11 mouse cellular contexts compared by ENCODE assay signal in genomic region chr15:12246360-12247158, GRCm38 (mm10). TPM values are rescaled to one million over a fixed set of nuclear protein-coding genes. Genes with fewer than 3 reads are reported as not detected.
DNase-seq lines count a peak whose midpoint lies in the region; ATAC-seq and TF ChIP-seq lines count a peak whose summit lies in the region.
"Had no signal": no experiment of that assay in that cellular context is flagged by ENCODE, and none has a peak within 500 bp of the region (broad histone marks: within the 10 kb centered on the region; RNA-seq: fewer than 3 reads in every experiment).

No protein-coding gene starts in this region.

- no peaks in the 10 kb centered on the region for H3K9me3 ChIP-seq in heart, embryonic 11.5 days (replicated peaks; ENCODE audit: control insufficient read depth, low read length)
- H3K9me3 ChIP-seq in forebrain, embryonic 14.5 days (replicated peaks; ENCODE audit: control insufficient read depth, low read length), result no peaks in the 10 kb centered on the region
- no peaks in the 10 kb centered on the region for H3K9me3 ChIP-seq in midbrain, embryonic 10.5 days (replicated peaks)
- H3K9me3 ChIP-seq: neural tube, embryonic 12.5 days had no signal

- no peaks in the 10 kb centered on the region for H3K27me3 ChIP-seq in heart, embryonic 11.5 days (ENCODE audit: control insufficient read depth, insufficient read depth, low read length)
- no peaks in the 10 kb centered on the region for H3K27me3 ChIP-seq in Patski
- no peaks in the 10 kb centered on the region for H3K27me3 ChIP-seq in forebrain, embryonic 14.5 days (replicated peaks; ENCODE audit: control insufficient read depth, insufficient read depth, low read length)
- no peaks in the 10 kb centered on the region for H3K27me3 ChIP-seq in midbrain, embryonic 10.5 days (ENCODE audit: low read depth, poor library complexity, severe bottlenecking)
- H3K27me3 ChIP-seq in thymus, adult 2 months (ENCODE audit: control insufficient read depth, insufficient read depth, low read length), result no peaks in the 10 kb centered on the region
- H3K27me3 ChIP-seq: neural tube, embryonic 12.5 days had no signal

- CTCF ChIA-PET in Patski (lab: Charles Lee), result interaction anchor here (0.8 to 8.5 kb wide), 6 partner anchors 7 to 49 kb away, joined by 3 to 43 read pairs (median 6); no protein-coding TSS in a partner anchor

- H3K4me1 ChIP-seq in heart, embryonic 11.5 days (ENCODE audit: control insufficient read depth, insufficient read depth, low read length), result peaks cover 35% of the 10 kb centered on the region
- H3K4me1 ChIP-seq in forebrain, embryonic 14.5 days (ENCODE audit: control insufficient read depth, insufficient read depth, low read length), result no peaks in the 10 kb centered on the region
- peaks cover 28% of the 10 kb centered on the region for H3K4me1 ChIP-seq in midbrain, embryonic 10.5 days
- H3K4me1 ChIP-seq in thymus, adult 2 months (replicated peaks; ENCODE audit: control insufficient read depth, insufficient read depth, low read length), result no peaks in the 10 kb centered on the region
- H3K4me1 ChIP-seq: neural tube, embryonic 12.5 days had no signal

- no peak for TF ChIP-seq POLR2A in thymus, adult 2 months (IDR thresholded peaks at IDR 0.05; ENCODE audit: control insufficient read depth, extremely low read depth, insufficient read depth, low read length, poor library complexity)

- H3K27ac ChIP-seq in heart, embryonic 11.5 days (ENCODE audit: low read depth, low read length), result peak overlapping the region; percentile 73
- no peak overlapping the region for H3K27ac ChIP-seq in forebrain, embryonic 14.5 days (ENCODE audit: low read depth, low read length)
- H3K27ac ChIP-seq in midbrain, embryonic 10.5 days (replicated peaks), result peak overlapping the region; percentile 38; the same call in 1 of the 2 replicates
- H3K27ac ChIP-seq in thymus, adult 2 months (ENCODE audit: control insufficient read depth, insufficient read depth, low read length), result no peak overlapping the region
- H3K27ac ChIP-seq: neural tube, embryonic 12.5 days had no signal

- in situ Hi-C loops in Patski (cut with MboI; ENCODE audit: low pct_unique_long_range_greater_than_20kb), result loop anchor here (5.0 kb wide), 2 partner anchors 39 to 274 kb away; partner anchors contain the start of gene Mtmr12

- no peak overlapping the region for H3K4me3 ChIP-seq in heart, embryonic 11.5 days (ENCODE audit: low read depth, low read length)
- no peak overlapping the region for H3K4me3 ChIP-seq in forebrain, embryonic 14.5 days (ENCODE audit: low read depth, low read length)
- H3K4me3 ChIP-seq in midbrain, embryonic 10.5 days, result no peak overlapping the region
- H3K4me3 ChIP-seq in thymus, adult 2 months (ENCODE audit: control insufficient read depth, insufficient read depth, low read length), result no peak overlapping the region
- H3K4me3 ChIP-seq: neural tube, embryonic 12.5 days had no signal

- ATAC-seq in heart, embryonic 11.5 days (replicated peaks; ENCODE audit: insufficient number of reproducible peaks, low FRiP score, low TSS enrichment), result peak; percentile 81
- peak; percentile 55 for ATAC-seq in Patski
- ATAC-seq in forebrain, embryonic 14.5 days, result peak; percentile 32; the same call in 1 of the 2 replicates

- POLR2A ChIA-PET in Patski (lab: Charles Lee), result interaction anchor here (0.5 to 1.6 kb wide), 4 partner anchors 11 to 355 kb away, joined by 3 to 4 read pairs (median 3); partner anchors contain the start of gene Mtmr12

- H3K4me2 ChIP-seq in heart, embryonic 11.5 days, result peak overlapping the region; percentile 9
- H3K4me2 ChIP-seq in forebrain, embryonic 14.5 days (ENCODE audit: low read length), result no peak overlapping the region
- H3K4me2 ChIP-seq: neural tube, embryonic 12.5 days had no signal

- 43% methylated on average over 11 of the region's 11 CpGs for whole genome bisulfite sequencing in heart, embryonic 11.5 days (ENCODE audit: insufficient replicate concordance)
- 45% methylated on average over 11 of the region's 11 CpGs for WGBS in forebrain, embryonic 14.5 days
- 60% methylated on average over 11 of the region's 11 CpGs for WGBS in midbrain, embryonic 10.5 days
- 91% methylated on average over 11 of the region's 11 CpGs for WGBS in thymus, adult 2 months

- DNase-seq in heart, adult 8-10 months (ENCODE audit: low spot score), result no peak
- DNase-seq in Patski (ENCODE audit: low read depth, low spot score), result no peak
- DNase-seq in forebrain, embryonic 14.5 days (ENCODE audit: low spot score), result no peak
- peak; percentile 54 for DNase-seq in midbrain, embryonic 10.5 days (ENCODE audit: low spot score)
- DNase-seq in right cerebral cortex, postnatal 36 days (ENCODE audit: low spot score in 2 of 2), result no peak
- DNase-seq in thymus, adult 2 months, result no peak
- no peak for DNase-seq in frontal cortex, postnatal 10 days (ENCODE audit: low spot score in 2 of 2)
- DNase-seq: cerebellum, adult 18-20 months; left cerebral cortex, postnatal 4 days had no signal

- TF ChIP-seq CTCF in Patski (IDR thresholded peaks at IDR 0.05), result no peak
- no peak for TF ChIP-seq CTCF in thymus, adult 2 months (IDR thresholded peaks at IDR 0.05; ENCODE audit: borderline replicate concordance, control insufficient read depth, extremely low read depth, insufficient read depth, low read length, poor library complexity)

- no peak overlapping the region for H3K9ac ChIP-seq in heart, embryonic 11.5 days (ENCODE audit: low read depth, low read length)
- no peak overlapping the region for H3K9ac ChIP-seq in forebrain, embryonic 14.5 days (ENCODE audit: low read length)
- H3K9ac ChIP-seq: neural tube, embryonic 12.5 days had no signal

- peaks cover 3% of the 10 kb centered on the region for H3K36me3 ChIP-seq in heart, embryonic 11.5 days (ENCODE audit: control insufficient read depth, insufficient read depth, low read length)
- peaks cover 39% of the 10 kb centered on the region for H3K36me3 ChIP-seq in forebrain, embryonic 14.5 days (ENCODE audit: control insufficient read depth, insufficient read depth, low read length)
- H3K36me3 ChIP-seq in midbrain, embryonic 10.5 days, result peaks cover 34% of the 10 kb centered on the region
- peaks cover 45% of the 10 kb centered on the region for H3K36me3 ChIP-seq in thymus, adult 2 months (ENCODE audit: control insufficient read depth, insufficient read depth, low read length)

RNA-seq across cellular contexts. Expression of gene Mtmr12, which starts 41.7 kb away (rescaled TPM):
- 15.5 and 16.6 TPM in 2 replicates for polyA plus RNA-seq in heart, embryonic 11.5 days (2014; fragmentation: Nextera tagmentation; extraction: Ambion mirVana)
- total RNA-seq in heart, adult 8-10 months (2022), result 10 to 100 TPM in 2 of 4 experiments, 1 to 10 TPM in 2; 6.8 to 11.1 (median 9.0) TPM
- 20.8 TPM for polyA plus RNA-seq in Patski (2021)
- 8.1 and 8.2 TPM in 2 replicates for polyA plus RNA-seq in forebrain, embryonic 14.5 days (2014; fragmentation: Nextera tagmentation; extraction: Ambion mirVana)
- polyA plus RNA-seq in midbrain, embryonic 10.5 days (2016; fragmentation: Nextera tagmentation; extraction: Ambion mirVana), result 18.0 and 18.7 TPM in 2 replicates
- 49.2 and 50.0 TPM in 2 replicates for polyA plus RNA-seq in thymus, adult 2 months (2012; rRNA removed)

Comparison
In these comparisons a context has a peak if more than half of its experiments do, and no peak if none do; other contexts are left out.
1. H3K27ac ChIP-seq: peak in heart, embryonic 11.5 days (single experiment) and midbrain, embryonic 10.5 days (single experiment); none in forebrain, embryonic 14.5 days (single experiment) and thymus, adult 2 months (single experiment).
2. Peak in every context shown above with its lines, with median percentiles within 50 percentile points of each other: ATAC-seq.